Mouse (Mus musculus): ENCODE data around the gene Hoxa7.

DNA sequence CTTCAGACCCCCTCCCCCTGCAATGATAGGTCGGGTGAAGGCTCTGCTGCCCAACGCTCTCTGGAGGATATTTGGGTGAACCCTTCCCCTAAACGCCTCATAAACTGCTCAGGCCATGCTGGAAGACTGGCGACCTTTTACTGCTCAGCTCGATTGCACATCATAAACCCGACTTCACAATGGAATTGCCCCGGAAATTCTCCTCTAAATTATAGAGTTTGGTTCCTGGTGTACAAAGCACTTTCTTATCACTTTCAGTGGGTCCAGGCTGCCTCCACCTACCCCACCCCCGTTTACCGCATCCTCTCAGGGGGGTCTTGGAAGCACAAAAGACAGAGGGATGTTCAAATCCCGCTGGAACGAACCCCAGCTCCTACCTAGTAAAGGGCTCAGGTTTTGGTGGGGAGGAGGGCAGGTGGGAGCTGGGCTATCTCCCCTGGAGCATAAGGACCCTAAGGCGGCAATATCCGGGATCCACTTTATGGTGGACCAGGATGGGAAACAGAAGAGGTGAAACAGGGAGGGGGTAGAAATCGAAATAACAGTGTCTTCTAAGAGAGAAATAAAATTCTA, 2.9 kb downstream of the Hoxa7 start:
- no peak for TF ChIP-seq CTCF (IDR thresholded peaks at IDR 0.05; ENCODE audit: extremely low read depth, insufficient read length, insufficient replicate concordance, low read depth, low read length)
- TF ChIP-seq POLR2A (IDR thresholded peaks at IDR 0.05; ENCODE audit: low read depth, low read length) = no peak

Measured in small intestine, adult 2 months (tissue).